In the genomic region with DNA sequence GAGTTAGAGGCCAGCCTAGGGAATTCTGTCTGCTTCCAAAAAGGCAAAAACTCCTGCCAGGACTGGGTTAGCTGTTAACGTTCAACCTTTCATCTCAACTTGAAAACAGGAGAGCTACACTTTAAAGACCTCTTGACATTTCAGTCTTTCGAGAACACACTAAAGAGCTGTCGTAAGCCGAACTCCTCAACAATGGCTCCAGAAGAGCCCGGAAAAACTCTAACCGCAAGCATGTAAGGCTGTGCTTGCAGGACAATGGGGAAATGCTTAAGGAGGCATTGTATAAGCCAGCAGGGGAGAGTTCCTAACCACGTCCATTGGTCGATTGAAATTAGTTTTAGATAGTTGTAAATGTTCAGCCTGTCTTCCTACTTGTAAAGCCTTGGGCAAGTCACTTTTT, we compare ENCODE assay signal across 15 mouse cellular contexts. TPM values are rescaled to one million over a fixed set of nuclear protein-coding genes. Genes with fewer than 3 reads are reported as not detected.
DNase-seq lines count a peak whose midpoint lies in the region; ATAC-seq and TF ChIP-seq lines count a peak whose summit lies in the region.
"Had no signal": no experiment of that assay in that cellular context is flagged by ENCODE, and none has a peak within 500 bp of the region (broad histone marks: within the 10 kb centered on the region; RNA-seq: fewer than 3 reads in every experiment).

No protein-coding gene starts in this region.

- DNase-seq in liver, postnatal 0 days: no peak
- peak; percentile 94 for DNase-seq in ZHBTc4 (ENCODE audit: low read depth, low spot score)
- DNase-seq in lung, embryonic 14.5 days: peak; percentile 73
- DNase-seq in spleen, postnatal 14 days (ENCODE audit: low spot score in 2 of 2): no peak
- no peak for DNase-seq in cerebellum, postnatal 36 days
- DNase-seq: cerebellum, adult 11-12 months; gastrocnemius, postnatal 25 days; heart, postnatal 36 days; kidney, adult 8-10 months had no signal

- peaks cover 8% of the 10 kb centered on the region for H3K4me1 ChIP-seq in liver, postnatal 0 days (ENCODE audit: insufficient read depth)
- peaks cover 8% of the 10 kb centered on the region for H3K4me1 ChIP-seq in liver, embryonic 12.5 days
- 0 out of 2 replicates have a peak, but pooled peaks cover 6% of the 10 kb centered on the region for H3K4me1 ChIP-seq in lung, embryonic 14.5 days (ENCODE audit: insufficient read depth)

- no peak overlapping the region for H3K4me3 ChIP-seq in liver, postnatal 0 days (ENCODE audit: low read depth, low read length)
- H3K4me3 ChIP-seq in liver, embryonic 12.5 days: no peak overlapping the region
- no peak overlapping the region for H3K4me3 ChIP-seq in lung, embryonic 14.5 days (ENCODE audit: low read depth, low read length)
- H3K4me3 ChIP-seq: erythroblast, embryonic 14.5 days; heart, embryonic 12.5 days; limb, embryonic 13.5 days; stomach, embryonic 15.5 days had no signal

- 25% methylated on average over 8 of the region's 8 CpGs for WGBS in liver, postnatal 0 days (ENCODE audit: insufficient replicate concordance)
- 37% methylated on average over 8 of the region's 8 CpGs for WGBS in liver, embryonic 12.5 days (ENCODE audit: insufficient replicate concordance)
- 48% methylated on average over 8 of the region's 8 CpGs for WGBS in lung, embryonic 14.5 days

- no peak overlapping the region for H3K9ac ChIP-seq in liver, postnatal 0 days (replicated peaks)
- H3K9ac ChIP-seq in liver, embryonic 12.5 days: no peak overlapping the region
- no peak overlapping the region for H3K9ac ChIP-seq in lung, embryonic 14.5 days
- H3K9ac ChIP-seq: heart, embryonic 12.5 days; limb, embryonic 13.5 days; stomach, embryonic 15.5 days had no signal

- no peaks in the 10 kb centered on the region for H3K36me3 ChIP-seq in liver, postnatal 0 days (replicated peaks; ENCODE audit: insufficient read depth, low read length)
- no peaks in the 10 kb centered on the region for H3K36me3 ChIP-seq in liver, embryonic 12.5 days
- H3K36me3 ChIP-seq in lung, embryonic 14.5 days (ENCODE audit: insufficient read depth): no peaks in the 10 kb centered on the region
- H3K36me3 ChIP-seq: heart, embryonic 12.5 days; limb, embryonic 13.5 days; stomach, embryonic 15.5 days had no signal

- no peaks in the 10 kb centered on the region for H3K27me3 ChIP-seq in liver, postnatal 0 days (ENCODE audit: insufficient read depth, low read length)
- H3K27me3 ChIP-seq in liver, embryonic 12.5 days (replicated peaks): no peaks in the 10 kb centered on the region
- H3K27me3 ChIP-seq in lung, embryonic 14.5 days (ENCODE audit: insufficient read depth, low read length): no peaks in the 10 kb centered on the region
- H3K27me3 ChIP-seq: heart, embryonic 12.5 days; stomach, embryonic 15.5 days had no signal

- TF ChIP-seq CTCF in liver, postnatal 0 days (IDR thresholded peaks at IDR 0.05; ENCODE audit: low read depth): no peak
- no peak for TF ChIP-seq CTCF in lung, embryonic 14.5 days (IDR thresholded peaks at IDR 0.05; ENCODE audit: low read depth)

- no peaks in the 10 kb centered on the region for H3K9me3 ChIP-seq in liver, postnatal 0 days (ENCODE audit: low read length)
- no peaks in the 10 kb centered on the region for H3K9me3 ChIP-seq in liver, embryonic 12.5 days (replicated peaks)
- no peaks in the 10 kb centered on the region for H3K9me3 ChIP-seq in lung, embryonic 14.5 days (ENCODE audit: low read depth, low read length)
- H3K9me3 ChIP-seq: heart, embryonic 12.5 days; limb, embryonic 13.5 days; stomach, embryonic 15.5 days had no signal

- peak overlapping the region; percentile 29; the same call in 1 of the 2 replicates for H3K4me2 ChIP-seq in liver, postnatal 0 days (ENCODE audit: low read depth, low read length)
- H3K4me2 ChIP-seq in liver, embryonic 12.5 days: no peak overlapping the region
- H3K4me2 ChIP-seq in lung, embryonic 14.5 days: no peak overlapping the region
- H3K4me2 ChIP-seq: heart, embryonic 12.5 days; limb, embryonic 13.5 days; stomach, embryonic 15.5 days had no signal

- ATAC-seq in liver, postnatal 0 days: no peak
- ATAC-seq in liver, embryonic 12.5 days: no peak
- peak; percentile 55; the same call in 1 of the 2 replicates for ATAC-seq in lung, embryonic 14.5 days (ENCODE audit: insufficient read depth)
- peak; percentile 51 for ATAC-seq in megakaryocyte, adult 5-6 weeks (ENCODE audit: poor library complexity, severe bottlenecking)

- peak overlapping the region; percentile 39; the same call in 1 of the 2 replicates for H3K27ac ChIP-seq in liver, postnatal 0 days (ENCODE audit: low read depth)
- no peak overlapping the region for H3K27ac ChIP-seq in liver, embryonic 12.5 days
- peak overlapping the region; percentile 26; the same call in 1 of the 2 replicates for H3K27ac ChIP-seq in lung, embryonic 14.5 days (ENCODE audit: low read depth)
- H3K27ac ChIP-seq: limb, embryonic 13.5 days; stomach, embryonic 15.5 days had no signal

- TF ChIP-seq EP300 in liver, postnatal 0 days (IDR thresholded peaks at IDR 0.05; ENCODE audit: low read depth): no peak

RNA-seq across cellular contexts. Expression of a gene that starts 29.1 kb away (rescaled TPM):
- 2.9 and 3.1 TPM in 2 replicates for polyA plus RNA-seq in liver, postnatal 0 days (2015; fragmentation: Nextera tagmentation; extraction: Ambion mirVana)
- 0.64 and 0.86 TPM in 2 replicates for polyA plus RNA-seq in liver, embryonic 12.5 days (2016; fragmentation: Nextera tagmentation; extraction: Ambion mirVana)
- polyA plus RNA-seq in lung, embryonic 14.5 days (2014; fragmentation: Nextera tagmentation; extraction: Ambion mirVana): 43.9 and 45.7 TPM in 2 replicates
- 45.0 and 46.2 TPM in 2 replicates for total RNA-seq in megakaryocyte, adult 5-6 weeks (2015)
- 35.5 and 36.0 TPM in 2 replicates for total RNA-seq in megakaryocyte, adult 5-6 weeks (2017)
- polyA plus RNA-seq: erythroblast, embryonic 14.5 days had no signal

RNA-seq across cellular contexts. Expression of a gene that starts 29.1 kb away (rescaled TPM):
- 1.5 and 1.8 TPM in 2 replicates for polyA plus RNA-seq in liver, postnatal 0 days (2015; fragmentation: Nextera tagmentation; extraction: Ambion mirVana)
- polyA plus RNA-seq in liver, embryonic 12.5 days (2016; fragmentation: Nextera tagmentation; extraction: Ambion mirVana): 7.3 and 8.2 TPM in 2 replicates
- 19.7 and 19.8 TPM in 2 replicates for polyA plus RNA-seq in lung, embryonic 14.5 days (2014; fragmentation: Nextera tagmentation; extraction: Ambion mirVana)
- total RNA-seq in megakaryocyte, adult 5-6 weeks (2015): 55.8 and 57.4 TPM in 2 replicates
- total RNA-seq in megakaryocyte, adult 5-6 weeks (2017): 29.4 and 33.3 TPM in 2 replicates

Comparison
In these comparisons a context has a peak if more than half of its experiments do, and no peak if none do; other contexts are left out.
1. ATAC-seq: peak in lung, embryonic 14.5 days (single experiment) and megakaryocyte, adult 5-6 weeks (single experiment); none in liver, postnatal 0 days (single experiment) and liver, embryonic 12.5 days (single experiment).
2. DNase-seq: peak in ZHBTc4 (single experiment) and lung, embryonic 14.5 days (single experiment); none in liver, postnatal 0 days (single experiment), spleen, postnatal 14 days (0 of 2) and cerebellum, postnatal 36 days (0 of 2).
3. RNA of a gene that starts 29.1 kb away (polyA plus RNA-seq): 43.9 to 45.7 TPM in lung, embryonic 14.5 days; 2.9 to 3.1 TPM in liver, postnatal 0 days and 0.64 to 0.86 TPM in liver, embryonic 12.5 days; every median in the first group is over 10 times any median in the second.